Mouse (Mus musculus): Measurements from ENCODE around the gene Atp2a1. TPM values are rescaled to one million over a fixed set of nuclear protein-coding genes. Genes with fewer than 3 reads are reported as not detected.
"Not testable (repeated sequence)": the region's sequence is repeated elsewhere in the genome, so short reads cannot be mapped to it uniquely, and the experiment has no call there.

The Atp2a1 gene
- polyA plus RNA-seq, 1 experiment from 2014 or later: 5.3 TPM

- peaks cover 15% of the 10 kb centered on the region; the same call in 1 of the 2 replicates for H3K4me1 ChIP-seq
- WGBS: 64% methylated on average over 2 of the region's 2 CpGs
- H3K36me3 ChIP-seq: no peaks in the 10 kb centered on the region
- H3K9me3 ChIP-seq (replicated peaks): no peaks in the 10 kb centered on the region
- DNase-seq (ENCODE audit: low spot score): no peak
- H3K27ac ChIP-seq: no peak overlapping the region
- H3K27me3 ChIP-seq (ENCODE audit: low read depth, poor library complexity, severe bottlenecking): no peaks in the 10 kb centered on the region
- no peak overlapping the region for H3K4me3 ChIP-seq
Measured at GRCm38 (mm10) chr7:126416615-126417014, 46.3 kb downstream of the Atp2a1 start.

GRCm38 (mm10) chr7:126414725-126415124 is 48.2 kb downstream of the Atp2a1 start, which contains the start of gene Cd19:
Gene Cd19 (minus strand): TSS chr7:126414889.
- WGBS: 89% methylated on average over 6 of the region's 6 CpGs
- Histone ChIP-seq H3K4me3 (no peak within 1 kb of the TSS), H3K27ac (no peak within 1 kb of the TSS), H3K27me3 (ENCODE audit: low read depth, poor library complexity, severe bottlenecking) (no peaks in the 10 kb centered on the region), H3K4me1 (peaks cover 15% of the 10 kb centered on the region; the same call in 1 of the 2 replicates), H3K36me3 (no peaks in the 10 kb centered on the region), H3K9me3 (replicated peaks) (no peaks in the 10 kb centered on the region)
- DNase-seq (ENCODE audit: low spot score): no peak

GRCm38 (mm10) chr7:126411061-126411460 is 51.8 kb downstream of the Atp2a1 start:
- Histone ChIP-seq H3K36me3 (no peaks in the 10 kb centered on the region), H3K27me3 (ENCODE audit: low read depth, poor library complexity, severe bottlenecking) (no peaks in the 10 kb centered on the region), H3K27ac (no peak overlapping the region), H3K4me1 (no peaks in the 10 kb centered on the region), H3K9me3 (replicated peaks) (no peaks in the 10 kb centered on the region), H3K4me3 (no peak overlapping the region)
- 93% methylated on average over 4 of the region's 4 CpGs for WGBS
- DNase-seq (ENCODE audit: low spot score): no peak

GRCm38 (mm10) chr7:126408686-126409085 is 54.2 kb downstream of the Atp2a1 start:
- no peak for DNase-seq (ENCODE audit: low spot score)
- WGBS: 91% methylated on average over 2 of the region's 2 CpGs
- H3K4me3 ChIP-seq: no peak overlapping the region
- H3K27me3 ChIP-seq (ENCODE audit: low read depth, poor library complexity, severe bottlenecking): no peaks in the 10 kb centered on the region
- H3K27ac ChIP-seq: no peak overlapping the region
- no peaks in the 10 kb centered on the region for H3K4me1 ChIP-seq
- no peaks in the 10 kb centered on the region for H3K36me3 ChIP-seq
- no peaks in the 10 kb centered on the region for H3K9me3 ChIP-seq (replicated peaks)

GRCm38 (mm10) chr7:126402518-126402917 is 60.4 kb downstream of the Atp2a1 start:
- DNase-seq (ENCODE audit: low spot score); H3K4me3 ChIP-seq; H3K27me3 ChIP-seq (ENCODE audit: low read depth, poor library complexity, severe bottlenecking); H3K27ac ChIP-seq; H3K36me3 ChIP-seq; H3K4me1 ChIP-seq; H3K9me3 ChIP-seq (replicated peaks): not testable (repeated sequence)
- 84% methylated on average over 8 of the region's 8 CpGs for WGBS

- DNase-seq (ENCODE audit: low spot score): peak; percentile 88
- no peaks in the 10 kb centered on the region for H3K9me3 ChIP-seq (replicated peaks)
Measured at GRCm38 (mm10) chr7:126399548-126399947, 63.4 kb downstream of the Atp2a1 start.

GRCm38 (mm10) chr7:126397822-126398221 is 65.1 kb downstream of the Atp2a1 start:
- H3K36me3 ChIP-seq: peaks cover 7% of the 10 kb centered on the region
- DNase-seq (ENCODE audit: low spot score): no peak
- no peaks in the 10 kb centered on the region for H3K9me3 ChIP-seq (replicated peaks)
- H3K4me1 ChIP-seq: peaks cover 9% of the 10 kb centered on the region
- no peak overlapping the region for H3K4me3 ChIP-seq
- 93% methylated on average over 4 of the region's 4 CpGs for WGBS
- H3K27me3 ChIP-seq (ENCODE audit: low read depth, poor library complexity, severe bottlenecking): no peaks in the 10 kb centered on the region
- H3K27ac ChIP-seq: no peak overlapping the region

More at GRCm38 (mm10) chr7:126399548-126399947, 63.4 kb downstream of the Atp2a1 start:
- whole genome bisulfite sequencing: 11% methylated on average over 5 of the region's 5 CpGs
- H3K4me3 ChIP-seq: no peak overlapping the region
- no peak overlapping the region for H3K27ac ChIP-seq
- H3K4me1 ChIP-seq: peaks cover 9% of the 10 kb centered on the region
- H3K27me3 ChIP-seq (ENCODE audit: low read depth, poor library complexity, severe bottlenecking): no peaks in the 10 kb centered on the region
- no peaks in the 10 kb centered on the region for H3K36me3 ChIP-seq

- DNase-seq (ENCODE audit: low spot score): no peak
- peak overlapping the region; percentile 97 for H3K4me3 ChIP-seq
- no peaks in the 10 kb centered on the region for H3K9me3 ChIP-seq (replicated peaks)
- H3K27ac ChIP-seq: peak overlapping the region; percentile 81; the same call in 1 of the 2 replicates
- WGBS: 62% methylated on average over 6 of the region's 6 CpGs
- peaks cover 9% of the 10 kb centered on the region for H3K4me1 ChIP-seq
- H3K36me3 ChIP-seq: peaks cover 7% of the 10 kb centered on the region
- H3K27me3 ChIP-seq (ENCODE audit: low read depth, poor library complexity, severe bottlenecking): no peaks in the 10 kb centered on the region
Measured at GRCm38 (mm10) chr7:126397221-126397620, 65.7 kb downstream of the Atp2a1 start.

GRCm38 (mm10) chr7:126396298-126397119 is 66.4 kb downstream of the Atp2a1 start, which contains the start of gene Nfatc2ip:
Gene Nfatc2ip (minus strand): TSS chr7:126396737.
- peak; percentile 90 for DNase-seq (ENCODE audit: low spot score)
- Histone ChIP-seq H3K9me3 (replicated peaks) (no peaks in the 10 kb centered on the region), H3K27me3 (ENCODE audit: low read depth, poor library complexity, severe bottlenecking) (no peaks in the 10 kb centered on the region), H3K36me3 (peaks cover 10% of the 10 kb centered on the region), H3K4me3 (peak within 1 kb of the TSS; percentile 97), H3K27ac (peak within 1 kb of the TSS; percentile 81), H3K4me1 (peaks cover 9% of the 10 kb centered on the region)
- 0% methylated on average over 59 of the region's 59 CpGs for WGBS

Other genes with a start within 250 kb of the Atp2a1 start
- gene Sbk1, start 190.5 kb downstream of the Atp2a1 start, polyA plus RNA-seq (2016; fragmentation: Nextera tagmentation; extraction: Ambion mirVana): 83.4 and 122 TPM in 2 replicates
- 1.6 and 3.0 TPM in 2 replicates for gene Lat, start 93.5 kb downstream of the Atp2a1 start, polyA plus RNA-seq (2016; fragmentation: Nextera tagmentation; extraction: Ambion mirVana)
- 67.7 and 68.4 TPM in 2 replicates for gene Spns1, start 85.7 kb downstream of the Atp2a1 start, polyA plus RNA-seq (2016; fragmentation: Nextera tagmentation; extraction: Ambion mirVana)
- 2.6 and 2.9 TPM in 2 replicates for gene Nfatc2ip, start 66.4 kb downstream of the Atp2a1 start, polyA plus RNA-seq (2016; fragmentation: Nextera tagmentation; extraction: Ambion mirVana)
- gene Cd19, start 48.2 kb downstream of the Atp2a1 start, polyA plus RNA-seq (2016; fragmentation: Nextera tagmentation; extraction: Ambion mirVana): not detected in 2 replicates
- 30.3 and 36.9 TPM in 2 replicates for gene Rabep2, start 34.3 kb downstream of the Atp2a1 start, polyA plus RNA-seq (2016; fragmentation: Nextera tagmentation; extraction: Ambion mirVana)
- 55.1 and 62.5 TPM in 2 replicates for gene Sh2b1, start 12.3 kb upstream of the Atp2a1 start, polyA plus RNA-seq (2016; fragmentation: Nextera tagmentation; extraction: Ambion mirVana)
- 182 and 207 TPM in 2 replicates for gene Tufm, start 24.3 kb upstream of the Atp2a1 start, polyA plus RNA-seq (2016; fragmentation: Nextera tagmentation; extraction: Ambion mirVana)
- gene Atxn2l, start 40.3 kb upstream of the Atp2a1 start, polyA plus RNA-seq (2016; fragmentation: Nextera tagmentation; extraction: Ambion mirVana): 60.6 and 62.5 TPM in 2 replicates
- gene Eif3c, start 103.3 kb upstream of the Atp2a1 start, polyA plus RNA-seq (2016; fragmentation: Nextera tagmentation; extraction: Ambion mirVana): 230 and 241 TPM in 2 replicates
- 0.29 and 0.51 TPM in 2 replicates for gene Apobr, start 121.8 kb upstream of the Atp2a1 start, polyA plus RNA-seq (2016; fragmentation: Nextera tagmentation; extraction: Ambion mirVana)
- 27.0 and 27.8 TPM in 2 replicates for gene Cln3, start 122.7 kb upstream of the Atp2a1 start, polyA plus RNA-seq (2016; fragmentation: Nextera tagmentation; extraction: Ambion mirVana)
- gene Il27, start 131.8 kb upstream of the Atp2a1 start, polyA plus RNA-seq (2016; fragmentation: Nextera tagmentation; extraction: Ambion mirVana): not detected in 2 replicates
- gene Nupr1, start 167.8 kb upstream of the Atp2a1 start, polyA plus RNA-seq (2016; fragmentation: Nextera tagmentation; extraction: Ambion mirVana): 0.45 and 0.78 TPM in 2 replicates
- gene Sgf29, start 186.2 kb upstream of the Atp2a1 start, polyA plus RNA-seq (2016; fragmentation: Nextera tagmentation; extraction: Ambion mirVana): 69.0 and 69.2 TPM in 2 replicates
- gene Sult1a1, start 213.3 kb upstream of the Atp2a1 start, polyA plus RNA-seq (2016; fragmentation: Nextera tagmentation; extraction: Ambion mirVana): 0.11 and 0.49 TPM in 2 replicates
- 177 and 237 TPM in 2 replicates for gene Bola2, start 232.3 kb upstream of the Atp2a1 start, polyA plus RNA-seq (2016; fragmentation: Nextera tagmentation; extraction: Ambion mirVana)
- 12.6 and 14.8 TPM in 2 replicates for gene Slx1b, start 232.7 kb upstream of the Atp2a1 start, polyA plus RNA-seq (2016; fragmentation: Nextera tagmentation; extraction: Ambion mirVana)
- 28.9 and 37.8 TPM in 2 replicates for gene Coro1a, start 244.7 kb upstream of the Atp2a1 start, polyA plus RNA-seq (2016; fragmentation: Nextera tagmentation; extraction: Ambion mirVana)

Data from limb, embryonic 10.5 days (tissue).